Mouse (Mus musculus) adipocyte (in vitro differentiated cells): ENCODE measurements around the gene Hoxa7.

Experiments used
- DNase-seq: peaks from one replicate; pipeline ENCODE4 v3.0.0-alpha.2; 2016; ENCODE audit warnings: low spot score

The Hoxa7 gene

GRCm38 (mm10) chr6:52253511-52254500 is 32.2 kb upstream of the Hoxa7 start:
- DNase-seq = no peak

- DNase-seq = no peak
These were observed 31.2 kb upstream of the Hoxa7 start for GRCm38 (mm10) chr6:52252775-52253376.

GRCm38 (mm10) chr6:52252016-52252774 is 30.5 kb upstream of the Hoxa7 start:
- DNase-seq = no peak

- DNase-seq = no peak
These were observed 29.7 kb upstream of the Hoxa7 start for GRCm38 (mm10) chr6:52251177-52251879.

- DNase-seq = no peak
These were observed 28.2 kb upstream of the Hoxa7 start for GRCm38 (mm10) chr6:52249826-52250225.

GRCm38 (mm10) chr6:52249415-52249738 is 27.7 kb upstream of the Hoxa7 start:
- no peak for DNase-seq

GRCm38 (mm10) chr6:52248638-52249414 is 27.2 kb upstream of the Hoxa7 start:
- no peak for DNase-seq

- no peak for DNase-seq
These were observed 26.3 kb upstream of the Hoxa7 start for GRCm38 (mm10) chr6:52247766-52248637.

GRCm38 (mm10) chr6:52246916-52247315 is 25.3 kb upstream of the Hoxa7 start:
- DNase-seq = no peak

GRCm38 (mm10) chr6:52246403-52246803 is 24.7 kb upstream of the Hoxa7 start:
- DNase-seq = no peak

GRCm38 (mm10) chr6:52245757-52246142 is 24.1 kb upstream of the Hoxa7 start, which contains the start of gene Hoxa11:
Gene Hoxa11 (minus strand): TSS chr6:52245810.
- no peak for DNase-seq

GRCm38 (mm10) chr6:52245040-52245756 is 23.5 kb upstream of the Hoxa7 start:
- DNase-seq = no peak

GRCm38 (mm10) chr6:52244471-52245039 is 22.9 kb upstream of the Hoxa7 start:
- no peak for DNase-seq

GRCm38 (mm10) chr6:52243681-52244121 is 22.0 kb upstream of the Hoxa7 start:
- DNase-seq = no peak

- DNase-seq = no peak
These were observed 21.2 kb upstream of the Hoxa7 start for GRCm38 (mm10) chr6:52242801-52243332.

- DNase-seq = no peak
These were observed 19.5 kb upstream of the Hoxa7 start for GRCm38 (mm10) chr6:52241001-52241621.

- no peak for DNase-seq
These were observed 18.8 kb upstream of the Hoxa7 start, which contains the start of gene Hoxa10 for GRCm38 (mm10) chr6:52240389-52241000. Gene Hoxa10 (minus strand): TSS chr6:52240854.
